Mouse (Mus musculus) C2C12 (cell line): Measurements from ENCODE around the gene Isg15. TPM values are rescaled to one million over a fixed set of nuclear protein-coding genes. Genes with fewer than 3 reads are reported as not detected.

Experiments
- H3K27me3 ChIP-seq: one replicate; pipeline ENCODE4 v1.6.1; 2011; ENCODE audit not compliant: control insufficient read depth, insufficient read depth, insufficient read length
- H3K36me3 ChIP-seq: one replicate; pipeline ENCODE4 v1.6.1; 2011; ENCODE audit not compliant: control insufficient read depth, insufficient read depth
- H3K4me3 ChIP-seq: one replicate; pipeline ENCODE4 v1.5.1; 2011; ENCODE audit warnings: mild to moderate bottlenecking, control low read depth; ENCODE audit not compliant: poor library complexity, insufficient read depth, severe bottlenecking
- H3K79me2 ChIP-seq: one replicate; pipeline ENCODE4 v1.6.1; 2011; ENCODE audit not compliant: control insufficient read depth, insufficient read depth
- H3K79me3 ChIP-seq: one replicate; pipeline ENCODE4 v1.6.1; 2011; ENCODE audit warnings: low read depth, control low read depth
- H3ac ChIP-seq: one replicate; pipeline ENCODE3; 2011; ENCODE audit warnings: low read depth; ENCODE audit not compliant: control insufficient read depth, insufficient read length
- CEBPB ChIP-seq: IDR thresholded peaks from one replicate; pipeline ENCODE4 v1.6.1; 2011; ENCODE audit warnings: low read depth, mild to moderate bottlenecking, control low read depth, moderate library complexity
- CTCF ChIP-seq: IDR thresholded peaks from one replicate; pipeline ENCODE4 v1.5.1; 2011; ENCODE audit not compliant: control insufficient read depth, insufficient read depth, insufficient read length
- FOSL1 ChIP-seq: IDR thresholded peaks from one replicate; pipeline ENCODE4 v1.8.0; 2011; ENCODE audit warnings: mild to moderate bottlenecking, low read length; ENCODE audit not compliant: poor library complexity, insufficient read depth, severe bottlenecking
- MAX ChIP-seq: IDR thresholded peaks from one replicate; pipeline ENCODE4 v1.6.1; 2011; ENCODE audit warnings: mild to moderate bottlenecking, control low read depth
- MYOD1 ChIP-seq: IDR thresholded peaks from one replicate; pipeline ENCODE4 v1.6.1; 2011; ENCODE audit warnings: low read depth; ENCODE audit not compliant: control insufficient read depth, insufficient read length
- MYOG ChIP-seq: IDR thresholded peaks from one replicate; pipeline ENCODE4 v1.6.1; 2011; ENCODE audit not compliant: control insufficient read depth, insufficient read length; ENCODE audit errors: extremely low read depth
- USF1 ChIP-seq: IDR thresholded peaks from one replicate; pipeline ENCODE4 v1.6.1; 2011; ENCODE audit warnings: low read depth, mild to moderate bottlenecking, control low read depth, moderate library complexity
- polyA plus RNA-seq: library from polyadenylated mRNA; unstranded; fragments of >200 nt; fragmentation: generic; extraction: Trizol; gene quantifications from one replicate; pipeline ENCODE4 v1.2.1, GENCODE M21; 2012; ENCODE audit warnings: missing spikeins

Isg15 gene
- polyA plus RNA-seq, 1 experiment, result 1.0 TPM

- TF ChIP-seq MYOG (no peak), MAX (no peak), CEBPB (no peak), USF1 (no peak), MYOD1 (no peak), FOSL1 (no peak), CTCF (no peak)
- no peaks in the 10 kb centered on the region for H3K79me2 ChIP-seq
- H3K27me3 ChIP-seq, result peaks cover 3% of the 10 kb centered on the region
- no peak overlapping the region for H3K4me3 ChIP-seq
- no peaks in the 10 kb centered on the region for H3K79me3 ChIP-seq
- H3ac ChIP-seq, result no peak overlapping the region
- no peaks in the 10 kb centered on the region for H3K36me3 ChIP-seq
These were observed 9.5 kb upstream of the Isg15 start for GRCm38 (mm10) chr4:156209963-156210635.

GRCm38 (mm10) chr4:156208872-156209271 is 8.3 kb upstream of the Isg15 start:
- no peak overlapping the region for H3K4me3 ChIP-seq
- TF ChIP-seq CTCF, result no peak
- TF ChIP-seq MYOD1, result no peak
- no peak for TF ChIP-seq USF1
- no peak for TF ChIP-seq CEBPB
- TF ChIP-seq MAX, result no peak
- TF ChIP-seq MYOG, result no peak
- no peak for TF ChIP-seq FOSL1
- no peaks in the 10 kb centered on the region for H3K79me2 ChIP-seq
- no peak overlapping the region for H3ac ChIP-seq
- no peaks in the 10 kb centered on the region for H3K36me3 ChIP-seq
- H3K27me3 ChIP-seq, result peaks cover 7% of the 10 kb centered on the region
- H3K79me3 ChIP-seq, result no peaks in the 10 kb centered on the region

- Histone ChIP-seq H3ac (peak overlapping the region; percentile 16), H3K36me3 (no peaks in the 10 kb centered on the region), H3K79me3 (no peaks in the 10 kb centered on the region), H3K27me3 (peaks cover 7% of the 10 kb centered on the region), H3K79me2 (no peaks in the 10 kb centered on the region), H3K4me3 (peak overlapping the region; percentile 11)
- no peak for TF ChIP-seq CTCF
- no peak for TF ChIP-seq MYOD1
- TF ChIP-seq MYOG, result no peak
- TF ChIP-seq CEBPB, result no peak
- no peak for TF ChIP-seq USF1
- TF ChIP-seq FOSL1, result no peak
- TF ChIP-seq MAX, result no peak
These were observed 3.0 kb upstream of the Isg15 start for GRCm38 (mm10) chr4:156203413-156204131.

- Histone ChIP-seq H3K79me2 (no peaks in the 10 kb centered on the region), H3K36me3 (no peaks in the 10 kb centered on the region), H3ac (peak within 1 kb of the TSS; percentile 16), H3K79me3 (no peaks in the 10 kb centered on the region), H3K27me3 (peaks cover 7% of the 10 kb centered on the region), H3K4me3 (peak within 1 kb of the TSS; percentile 11)
- TF ChIP-seq CEBPB, result no peak
- TF ChIP-seq MYOD1, result no peak
- no peak for TF ChIP-seq MAX
- TF ChIP-seq CTCF, result no peak
- no peak for TF ChIP-seq FOSL1
- no peak for TF ChIP-seq MYOG
- TF ChIP-seq USF1, result no peak
These were observed 2.4 kb upstream of the Isg15 start, which contains the start of gene AW011738 for GRCm38 (mm10) chr4:156203001-156203412. Gene AW011738 (plus strand): TSS chr4:156203304.

GRCm38 (mm10) chr4:156202462-156202893 is 1.9 kb upstream of the Isg15 start:
- H3K79me2 ChIP-seq, result no peaks in the 10 kb centered on the region
- H3K4me3 ChIP-seq, result no peak overlapping the region
- peaks cover 7% of the 10 kb centered on the region for H3K27me3 ChIP-seq
- TF ChIP-seq USF1 (no peak), CTCF (no peak), MAX (no peak), MYOG (no peak)
- no peaks in the 10 kb centered on the region for H3K79me3 ChIP-seq
- no peaks in the 10 kb centered on the region for H3K36me3 ChIP-seq
- no peak overlapping the region for H3ac ChIP-seq
